Mouse (Mus musculus) liver, postnatal 0 days (tissue): Measurements from ENCODE around the gene Atp13a3. TPM values are rescaled to one million over a fixed set of nuclear protein-coding genes. Genes with fewer than 3 reads are reported as not detected.

ENCODE experiments used
- ATAC-seq: fragments of 200-750 bp; cut with Nextera tagmentation; 2 replicates; pipeline ENCODE4 v1.8.0; 2017; ENCODE audit warnings: mild to moderate bottlenecking, moderate library complexity
- DNase-seq: peaks from one replicate; pipeline ENCODE4 v3.0.0-alpha.2; 2016
- H3K27ac ChIP-seq: fragments of 300-500 bp; sonication (generic); 2 replicates; pipeline ENCODE4 v1.5.1; 2014; ENCODE audit warnings: antibody characterized with exemption, moderate library complexity, mild to moderate bottlenecking, low read depth
- H3K27me3 ChIP-seq: fragments of 300-500 bp; sonication (generic); 2 replicates; pipeline ENCODE4 v1.6.1; 2014; ENCODE audit warnings: low read length, control low read depth, mixed read lengths; ENCODE audit not compliant: insufficient read depth
- H3K36me3 ChIP-seq: fragments of 300-500 bp; sonication (generic); replicated peaks from 2 replicates; pipeline ENCODE4 v1.6.1; 2014; ENCODE audit warnings: mild to moderate bottlenecking, control low read depth, low read length, moderate library complexity, mixed read lengths; ENCODE audit not compliant: insufficient read depth
- H3K4me1 ChIP-seq: fragments of 300-500 bp; sonication (generic); 2 replicates; pipeline ENCODE4 v1.6.1; 2014; ENCODE audit warnings: antibody characterized with exemption, mild to moderate bottlenecking, control low read depth; ENCODE audit not compliant: insufficient read depth
- H3K4me2 ChIP-seq: fragments of 300-500 bp; sonication (generic); 2 replicates; pipeline ENCODE4 v1.6.1; 2014; ENCODE audit warnings: low read depth, mild to moderate bottlenecking, low read length, moderate library complexity, mixed read lengths
- H3K4me3 ChIP-seq: fragments of 300-500 bp; sonication (generic); 2 replicates; pipeline ENCODE4 v1.5.1; 2014; ENCODE audit warnings: low read depth, low read length
- H3K9ac ChIP-seq: fragments of 300-500 bp; sonication (generic); replicated peaks from 2 replicates; pipeline ENCODE4 v1.6.1; 2014; ENCODE audit warnings: mild to moderate bottlenecking, moderate library complexity
- H3K9me3 ChIP-seq: fragments of 300-500 bp; sonication (generic); 2 replicates; pipeline ENCODE4 v1.6.1; 2016; ENCODE audit warnings: mild to moderate bottlenecking, control low read depth, low read length, mixed read lengths
- CTCF ChIP-seq: sonication (generic); IDR thresholded peaks from 2 replicates; pipeline ENCODE4 v1.5.1; 2016; ENCODE audit warnings: antibody characterized with exemption, low read depth
- EP300 ChIP-seq: IDR thresholded peaks from 2 replicates; pipeline ENCODE4 v1.6.1; 2016; ENCODE audit warnings: antibody characterized with exemption, low read depth, mild to moderate bottlenecking
- WGBS: fragments of 180-500 bp; shearing (Covaris S2); extraction: QIAGEN DNeasy Blood & Tissue Kit; methylation state at CpG from one replicate; pipeline ENCODE4 v1.1.7; 2014; ENCODE audit not compliant: insufficient replicate concordance; 5-methylcytosine and 5-hydroxymethylcytosine counted together
- polyA plus RNA-seq: library from polyadenylated mRNA; unstranded; fragments of >200 nt; fragmentation: Nextera tagmentation; extraction: Ambion mirVana; gene quantifications from 2 replicates; pipeline ENCODE4 v1.2.1, GENCODE M21; 2015

Atp13a3 gene
- polyA plus RNA-seq, 1 experiment from 2014 or later = 9.9 TPM

GRCm38 (mm10) chr16:30389210-30389684 lies 16.5 kb downstream of the Atp13a3 start:
- Histone ChIP-seq H3K36me3 (peaks cover 13% of the 10 kb centered on the region; the same call in 1 of the 2 replicates), H3K4me1 (peaks cover 36% of the 10 kb centered on the region), H3K4me2 (peak overlapping the region; percentile 80), H3K9ac (peak overlapping the region; percentile 90), H3K27me3 (no peaks in the 10 kb centered on the region), H3K4me3 (peak overlapping the region; percentile 81), H3K9me3 (no peaks in the 10 kb centered on the region), H3K27ac (peak overlapping the region; percentile 87)
- no peak for TF ChIP-seq CTCF
- TF ChIP-seq EP300 = no peak
- peak; percentile 67 for DNase-seq
- ATAC-seq = peak; percentile 30
- 4% methylated on average over 17 of the region's 17 CpGs for WGBS

- Histone ChIP-seq H3K4me3 (peak overlapping the region; percentile 81), H3K27me3 (no peaks in the 10 kb centered on the region), H3K36me3 (peaks cover 13% of the 10 kb centered on the region; the same call in 1 of the 2 replicates), H3K4me1 (peaks cover 36% of the 10 kb centered on the region), H3K9me3 (no peaks in the 10 kb centered on the region), H3K27ac (peak overlapping the region; percentile 87), H3K9ac (peak overlapping the region; percentile 90), H3K4me2 (peak overlapping the region; percentile 80)
- TF ChIP-seq CTCF = no peak; the same call in 1 of the 2 replicates
- no peak for TF ChIP-seq EP300
- DNase-seq (peak; percentile 93), ATAC-seq (peak; percentile 87)
- WGBS = under 1% methylated on average over 42 of the region's 76 CpGs
Observed at GRCm38 (mm10) chr16:30388522-30389209, 17.1 kb downstream of the Atp13a3 start.

- peak; percentile 63 for DNase-seq
- peak overlapping the region; percentile 90 for H3K9ac ChIP-seq
- no peak for TF ChIP-seq CTCF
- no peak for TF ChIP-seq EP300
- WGBS = under 1% methylated on average over 31 of the region's 49 CpGs
- H3K4me3 ChIP-seq = peak overlapping the region; percentile 81
- H3K4me1 ChIP-seq = peaks cover 36% of the 10 kb centered on the region
- no peaks in the 10 kb centered on the region for H3K27me3 ChIP-seq
- peak; percentile 60 for ATAC-seq
- H3K4me2 ChIP-seq = peak overlapping the region; percentile 80
- peak overlapping the region; percentile 87 for H3K27ac ChIP-seq
- H3K36me3 ChIP-seq = peaks cover 17% of the 10 kb centered on the region; the same call in 1 of the 2 replicates
- no peaks in the 10 kb centered on the region for H3K9me3 ChIP-seq
Observed at GRCm38 (mm10) chr16:30387871-30388460, 17.8 kb downstream of the Atp13a3 start.

- Histone ChIP-seq H3K4me3 (peak overlapping the region; percentile 81), H3K9ac (peak overlapping the region; percentile 90), H3K36me3 (peaks cover 24% of the 10 kb centered on the region; the same call in 1 of the 2 replicates), H3K27me3 (no peaks in the 10 kb centered on the region), H3K4me2 (peak overlapping the region; percentile 80), H3K27ac (peak overlapping the region; percentile 34), H3K9me3 (no peaks in the 10 kb centered on the region), H3K4me1 (peaks cover 36% of the 10 kb centered on the region)
- ATAC-seq = no peak
- TF ChIP-seq EP300 (no peak), CTCF (no peak)
- WGBS = 42% methylated on average over 8 of the region's 8 CpGs
- DNase-seq = no peak
Observed at GRCm38 (mm10) chr16:30386911-30387439, 18.8 kb downstream of the Atp13a3 start.

GRCm38 (mm10) chr16:30385531-30385930 lies 20.2 kb downstream of the Atp13a3 start:
- Histone ChIP-seq H3K4me2 (peak overlapping the region; percentile 36; the same call in 1 of the 2 replicates), H3K27ac (peak overlapping the region; percentile 50)
- ATAC-seq = no peak

GRCm38 (mm10) chr16:30376237-30376636 lies 29.5 kb downstream of the Atp13a3 start:
- no peak for TF ChIP-seq CTCF
- TF ChIP-seq EP300 = no peak

More at GRCm38 (mm10) chr16:30385531-30385930, 20.2 kb downstream of the Atp13a3 start:
- H3K27me3 ChIP-seq = no peaks in the 10 kb centered on the region
- DNase-seq = no peak
- TF ChIP-seq EP300 = no peak
- no peak for TF ChIP-seq CTCF
- no peak overlapping the region for H3K4me3 ChIP-seq
- no peak overlapping the region for H3K9ac ChIP-seq
- WGBS = 71% methylated on average over 1 of the region's 1 CpGs
- H3K36me3 ChIP-seq = peaks cover 29% of the 10 kb centered on the region
- no peaks in the 10 kb centered on the region for H3K9me3 ChIP-seq
- peaks cover 34% of the 10 kb centered on the region for H3K4me1 ChIP-seq

More at GRCm38 (mm10) chr16:30376237-30376636, 29.5 kb downstream of the Atp13a3 start:
- H3K4me2 ChIP-seq = no peak overlapping the region
- peaks cover 9% of the 10 kb centered on the region; the same call in 1 of the 2 replicates for H3K36me3 ChIP-seq
- no peak overlapping the region for H3K27ac ChIP-seq
- no peak overlapping the region for H3K9ac ChIP-seq
- no peak overlapping the region for H3K4me3 ChIP-seq
- H3K27me3 ChIP-seq = no peaks in the 10 kb centered on the region
- no peak for DNase-seq
- H3K9me3 ChIP-seq = no peaks in the 10 kb centered on the region
- ATAC-seq = no peak
- H3K4me1 ChIP-seq = 0 out of 2 replicates have a peak, but pooled peaks cover 3% of the 10 kb centered on the region
- 65% methylated on average over 3 of the region's 3 CpGs for WGBS
